Mouse (Mus musculus) MEL-GATA-1-ER (cell line): ENCODE results near the gene Neurl4.
"Not testable (repeated sequence)": the region's sequence is repeated elsewhere in the genome, so short reads cannot be mapped to it uniquely, and the experiment has no call there.

Experiments used
- DNase-seq: peaks from one replicate; pipeline ENCODE4 v3.0.0-alpha.2; 2012; ENCODE audit warnings: low read depth; ENCODE audit errors: extremely low read depth

The Neurl4 gene

GRCm38 (mm10) chr11:69952274-69952673 is 51.4 kb downstream of the Neurl4 start:
- DNase-seq = no peak

GRCm38 (mm10) chr11:69953267-69953915 is 52.5 kb downstream of the Neurl4 start:
- no peak for DNase-seq

GRCm38 (mm10) chr11:69955618-69956017 is 54.7 kb downstream of the Neurl4 start:
- DNase-seq = not testable (repeated sequence)

GRCm38 (mm10) chr11:69956218-69956617 is 55.3 kb downstream of the Neurl4 start:
- DNase-seq = no peak

- DNase-seq = no peak
Observed at GRCm38 (mm10) chr11:69960616-69961015, 59.7 kb downstream of the Neurl4 start.

GRCm38 (mm10) chr11:69961841-69962240 is 61.0 kb downstream of the Neurl4 start:
- no peak for DNase-seq
